Mouse (Mus musculus): ENCODE measurements around the gene Phlpp2.

DNA sequence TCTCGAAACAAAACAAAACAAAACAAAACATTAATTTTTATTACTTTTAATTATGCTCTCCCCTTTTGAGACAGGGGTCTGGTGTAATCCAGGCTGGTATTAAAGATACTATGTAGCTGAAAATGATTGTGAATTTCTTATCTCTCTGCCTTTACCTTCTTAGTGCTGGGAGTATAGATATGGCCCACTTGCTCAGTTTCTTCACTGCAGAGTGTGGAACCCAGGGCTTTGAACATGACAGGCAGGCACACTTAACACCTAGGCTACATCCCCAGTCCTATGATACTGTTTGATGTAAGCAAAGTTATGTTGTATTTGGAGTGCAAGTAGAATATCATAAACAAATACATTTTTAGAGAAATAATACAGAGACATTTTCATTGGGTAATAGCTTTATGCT, 25.9 kb upstream of the Phlpp2 start:
- TF ChIP-seq TAL1 (conservative IDR thresholded peaks at IDR 0.05; ENCODE audit: low read depth, low read length) (no peak), CTCF (IDR thresholded peaks at IDR 0.05; ENCODE audit: low read depth, low read length) (no peak), GATA2 (IDR thresholded peaks at IDR 0.05; ENCODE audit: borderline replicate concordance, low read depth, low read length) (no peak), GATA1 (IDR thresholded peaks at IDR 0.05; ENCODE audit: borderline replicate concordance, low read length) (no peak)
